Mouse (Mus musculus) layer of hippocampus, adult 11-12 months (tissue): ENCODE measurements around the gene Aurkb.
A peak's percentile ranks its signal among the peaks of the same experiment; 100 is the strongest.

Experiments
- DNase-seq: peaks from one replicate; pipeline ENCODE4 v3.0.0; 2022; ENCODE audit warnings: low spot score

Gene Aurkb

GRCm38 (mm10) chr11:69098039-69098761 is 52.8 kb downstream of the Aurkb start:
- DNase-seq, result no peak

- DNase-seq, result peak; percentile 98
Measured at GRCm38 (mm10) chr11:69098762-69099091, 53.3 kb downstream of the Aurkb start.

- no peak for DNase-seq
Measured at GRCm38 (mm10) chr11:69099177-69099914, 53.9 kb downstream of the Aurkb start.

- peak; percentile 93 for DNase-seq
Measured at GRCm38 (mm10) chr11:69099915-69100345, 54.5 kb downstream of the Aurkb start.

GRCm38 (mm10) chr11:69100639-69101360 is 55.4 kb downstream of the Aurkb start:
- no peak for DNase-seq
